Mouse (Mus musculus) CH12.LX (cell line): ENCODE measurements around the gene Szrd1.

Experiments
- CHD2 ChIP-seq: IDR thresholded peaks from 2 replicates; pipeline ENCODE4 v1.6.1; 2011; ENCODE audit warnings: low read length, improper control_type of control experiment
- CTCF ChIP-seq, 2 experiments: IDR thresholded peaks in 1 of 2; conservative IDR thresholded peaks in 1 of 2; 2 replicates each; pipeline ENCODE4 v1.5.1; 2011 to 2012; ENCODE audit warnings: low read depth in 2 of 2, low read length in 2 of 2, improper control_type of control experiment in 1 of 2, inconsistent platforms in 1 of 2, mild to moderate bottlenecking in 1 of 2, moderate library complexity in 1 of 2
- GABPA ChIP-seq: IDR thresholded peaks from 2 replicates; pipeline ENCODE4 v1.6.1; 2012; ENCODE audit warnings: low read depth, low read length, improper control_type of control experiment, inconsistent platforms; ENCODE audit not compliant: insufficient replicate concordance
- JUND ChIP-seq: conservative IDR thresholded peaks from 2 replicates; pipeline ENCODE4 v1.6.1; 2011; ENCODE audit warnings: low read depth, low read length, improper control_type of control experiment
- MAFK ChIP-seq: IDR thresholded peaks from 2 replicates; pipeline ENCODE4 v1.6.1; 2011; ENCODE audit warnings: low read length, improper control_type of control experiment; ENCODE audit not compliant: insufficient replicate concordance
- MAX ChIP-seq: IDR thresholded peaks from 2 replicates; pipeline ENCODE4 v1.6.1; 2011; ENCODE audit warnings: low read length, improper control_type of control experiment
- POLR2A ChIP-seq: IDR thresholded peaks from 2 replicates; pipeline ENCODE4 v1.6.1; 2011; ENCODE audit warnings: low read depth, mild to moderate bottlenecking, improper control_type of control experiment, low read length
- TBP ChIP-seq: conservative IDR thresholded peaks from 2 replicates; pipeline ENCODE4 v1.6.1; 2011; ENCODE audit warnings: low read depth, low read length, improper control_type of control experiment
- TCF12 ChIP-seq: IDR thresholded peaks from 2 replicates; pipeline ENCODE4 v1.6.1; 2014; ENCODE audit warnings: low read depth, mild to moderate bottlenecking, inconsistent platforms, low read length, improper control_type of control experiment
- USF1 ChIP-seq: IDR thresholded peaks from 2 replicates; pipeline ENCODE4 v1.6.1; 2014; ENCODE audit warnings: low read depth, mild to moderate bottlenecking, inconsistent platforms, low read length, improper control_type of control experiment
- ZMIZ1 ChIP-seq: IDR thresholded peaks from 2 replicates; pipeline ENCODE4 v1.6.1; 2012; ENCODE audit warnings: low read depth, mild to moderate bottlenecking, inconsistent platforms, low read length, improper control_type of control experiment

DNA sequence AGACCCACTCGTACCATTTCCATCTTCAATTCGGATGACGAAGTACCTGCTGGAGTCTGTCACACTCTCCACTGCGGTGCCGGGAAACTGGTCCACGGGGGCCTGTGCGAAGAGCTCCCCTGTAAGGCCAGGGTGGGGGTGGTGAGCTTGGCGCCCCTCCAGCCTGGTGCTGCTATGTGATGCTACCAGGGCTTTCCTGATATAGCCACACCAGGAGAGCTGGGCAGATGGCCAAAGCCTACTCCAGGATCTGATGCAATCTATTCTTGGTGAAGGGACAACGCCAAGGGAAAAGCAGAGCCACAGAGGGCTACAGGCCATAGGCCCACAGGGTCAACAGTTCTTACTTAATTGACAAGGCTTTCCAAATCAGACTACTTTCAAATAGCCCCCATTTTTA, 65.9 kb downstream of the Szrd1 start:
- TF ChIP-seq TBP (no peak), GABPA (no peak), CTCF (conservative IDR thresholded peaks at IDR 0.05 in 1 of 2, IDR thresholded peaks at IDR 0.05 in 1 of 2; ENCODE audit: low read depth in 2 of 2, low read length in 2 of 2) (no peak), JUND (no peak), MAX (no peak), USF1 (no peak), TCF12 (no peak), MAFK (no peak), CHD2 (no peak), POLR2A (no peak), ZMIZ1 (no peak)
